Mouse (Mus musculus): Measurements from ENCODE around the gene Rhobtb3. TPM values are rescaled to one million over a fixed set of nuclear protein-coding genes. Genes with fewer than 3 reads are reported as not detected.
"Not testable (repeated sequence)": the region's sequence is repeated elsewhere in the genome, so short reads cannot be mapped to it uniquely, and the experiment has no call there.

Rhobtb3 gene
- total RNA-seq, 2 experiments from 2014 or later = 6.6 to 9.1 TPM

DNA sequence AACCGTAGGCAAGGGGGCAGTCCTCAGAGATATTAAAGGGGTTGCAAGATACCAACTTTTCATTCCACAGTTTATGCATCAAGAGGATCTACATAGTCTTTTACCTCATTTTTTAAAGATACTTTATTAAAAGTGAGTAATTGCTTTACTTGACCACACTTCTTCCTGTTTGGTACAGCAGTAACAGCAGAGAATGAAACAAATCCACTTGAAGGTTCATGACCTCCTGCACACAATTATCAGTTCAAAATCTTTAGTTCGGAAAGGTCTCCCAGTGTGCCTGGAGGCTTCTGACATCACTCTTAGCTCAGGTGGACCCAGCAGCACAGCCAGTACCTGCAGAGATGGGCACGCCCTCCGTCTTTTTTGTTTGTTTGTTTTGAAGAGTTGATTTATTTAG, 91.7 kb downstream of the Rhobtb3 start:
- no peak for ATAC-seq (replicated peaks; ENCODE audit: poor library complexity)

DNA sequence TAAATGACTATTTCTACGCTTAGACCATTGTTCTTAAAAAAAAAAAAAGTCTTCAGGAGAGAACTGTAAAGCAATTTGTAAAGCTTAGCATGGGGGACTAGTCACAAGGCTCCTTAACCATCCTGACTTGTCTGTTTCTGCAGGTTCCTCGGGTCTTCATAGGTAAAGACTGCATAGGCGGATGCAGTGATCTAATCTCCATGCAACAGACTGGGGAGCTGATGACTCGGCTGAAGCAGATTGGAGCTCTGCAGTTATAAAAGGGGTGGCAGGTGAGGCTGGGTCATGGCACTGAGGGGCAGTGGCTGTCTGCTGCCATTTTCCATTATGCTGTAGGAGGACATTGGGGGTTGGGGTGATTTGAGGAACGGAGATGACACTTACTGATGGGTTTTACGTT, 96.7 kb downstream of the Rhobtb3 start:
- ATAC-seq (replicated peaks; ENCODE audit: poor library complexity) = no peak

DNA sequence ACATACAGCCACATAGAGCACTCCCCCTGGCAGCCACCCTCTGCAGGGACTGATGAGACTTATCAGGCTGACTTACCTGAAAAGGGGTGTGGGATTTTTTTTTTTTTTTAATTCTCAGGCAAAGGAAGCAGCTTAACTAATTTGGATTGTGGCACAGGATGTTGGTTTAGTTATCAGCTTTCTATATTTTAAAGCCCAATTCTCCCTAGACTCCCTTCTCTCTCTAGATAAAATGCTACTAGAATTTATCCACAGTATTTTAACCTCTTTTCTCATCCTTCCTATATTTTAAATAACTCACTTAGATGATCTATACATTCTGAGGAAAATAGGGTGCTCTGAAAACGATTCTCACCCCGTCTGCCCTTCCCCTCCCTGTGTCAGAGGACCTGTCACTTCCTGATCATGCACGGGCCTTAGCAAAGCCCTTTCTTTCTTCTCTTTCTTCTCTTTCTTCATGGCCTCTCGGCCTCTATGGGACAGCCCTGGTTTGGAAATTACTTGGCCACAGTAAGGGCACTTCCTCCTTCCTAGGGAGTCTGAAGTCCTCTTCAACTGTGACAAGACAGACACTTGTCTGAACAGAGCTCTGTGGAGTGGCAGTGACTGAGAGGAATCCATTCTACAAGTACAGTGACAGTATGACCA, 98.1 kb downstream of the Rhobtb3 start:
- ATAC-seq (replicated peaks; ENCODE audit: poor library complexity) = peak; percentile 59

DNA sequence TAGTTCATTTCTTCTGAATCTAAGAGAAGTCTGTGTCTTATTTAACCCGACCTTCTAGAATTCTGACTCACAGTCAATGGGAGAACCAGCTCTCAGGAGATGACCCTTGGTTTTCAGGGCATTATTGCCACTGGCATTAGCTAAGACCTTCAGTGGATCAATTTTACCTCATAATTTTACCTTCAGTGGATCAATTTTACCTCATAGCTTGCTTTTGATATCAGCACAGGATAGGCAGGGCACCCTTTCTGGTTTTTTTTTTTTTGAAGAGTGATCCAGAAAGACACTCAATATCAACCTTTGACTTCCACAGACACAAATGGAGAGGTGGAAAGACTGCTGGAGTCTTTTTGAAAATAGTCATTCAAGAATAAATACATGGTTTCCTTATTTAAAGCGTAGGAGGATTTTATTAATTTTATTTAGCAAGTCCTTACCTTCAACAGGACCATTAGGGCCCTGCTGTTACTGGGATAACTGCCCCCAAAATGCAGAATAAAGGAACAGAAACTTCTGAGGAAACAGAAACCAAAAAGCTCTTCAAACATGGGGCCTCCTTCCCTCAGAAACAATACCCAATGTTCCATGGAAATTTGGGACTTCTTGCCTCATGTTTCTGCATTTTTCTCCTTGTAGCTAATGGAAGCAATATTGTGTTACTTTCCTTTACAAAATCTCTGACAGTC, 98.7 kb downstream of the Rhobtb3 start:
- ATAC-seq (replicated peaks; ENCODE audit: poor library complexity) = no peak; the same call in 1 of the 2 replicates

DNA sequence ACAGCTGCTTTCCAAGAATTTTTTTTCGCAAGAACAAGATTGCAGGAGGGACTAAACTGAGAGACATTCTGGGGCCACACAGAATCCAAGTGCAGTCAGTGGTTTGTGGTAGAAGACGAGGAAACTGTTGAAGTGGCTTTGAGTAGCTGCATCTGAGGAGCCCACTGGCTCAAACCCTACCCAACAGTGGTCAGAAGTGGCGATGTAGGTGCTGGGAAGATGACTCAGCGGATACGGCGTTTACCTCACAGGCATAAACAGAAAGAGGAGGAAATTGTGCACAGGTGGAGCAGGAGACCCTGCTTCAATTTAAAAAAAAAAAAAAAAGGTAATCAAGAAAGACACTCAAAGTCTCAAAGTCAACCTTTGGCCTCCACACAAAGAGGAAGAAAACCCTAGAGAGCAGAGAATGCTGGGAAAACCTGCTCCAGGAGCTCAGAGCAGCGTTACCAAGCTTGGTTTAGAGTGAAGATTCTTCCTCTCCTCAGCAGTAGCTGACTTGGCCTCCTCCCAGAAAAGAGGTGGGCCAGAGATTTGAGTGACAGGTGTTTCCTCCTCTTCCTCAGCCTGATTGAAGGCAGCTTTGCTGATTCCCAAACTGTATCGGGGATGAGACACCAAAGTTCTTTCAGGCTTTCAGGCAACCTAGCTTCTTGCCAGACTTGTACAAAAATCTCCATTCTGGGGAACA, 99.6 kb downstream of the Rhobtb3 start:
- peak; percentile 9; the same call in 1 of the 2 replicates for ATAC-seq (replicated peaks; ENCODE audit: poor library complexity)

DNA sequence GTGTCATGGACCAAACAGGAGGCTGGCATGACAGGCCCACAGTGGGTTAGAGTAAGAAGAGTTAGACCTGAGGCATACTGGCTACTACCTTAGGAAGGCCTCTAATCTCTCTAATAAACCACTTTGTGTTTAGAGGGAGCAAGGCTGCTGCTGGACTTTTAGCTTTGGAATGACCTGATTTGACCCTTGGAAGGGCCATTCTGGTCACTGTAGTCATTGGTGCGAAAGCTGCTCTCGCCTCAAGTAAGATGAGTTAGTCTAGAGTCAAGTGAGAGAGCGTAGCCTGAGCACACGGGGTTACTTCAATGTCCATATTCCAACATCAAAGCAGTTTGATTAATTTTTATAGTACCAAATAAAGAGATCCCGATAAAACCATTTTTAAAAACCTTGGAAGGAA, 100.4 kb downstream of the Rhobtb3 start:
- ATAC-seq (replicated peaks; ENCODE audit: poor library complexity) = no peak

DNA sequence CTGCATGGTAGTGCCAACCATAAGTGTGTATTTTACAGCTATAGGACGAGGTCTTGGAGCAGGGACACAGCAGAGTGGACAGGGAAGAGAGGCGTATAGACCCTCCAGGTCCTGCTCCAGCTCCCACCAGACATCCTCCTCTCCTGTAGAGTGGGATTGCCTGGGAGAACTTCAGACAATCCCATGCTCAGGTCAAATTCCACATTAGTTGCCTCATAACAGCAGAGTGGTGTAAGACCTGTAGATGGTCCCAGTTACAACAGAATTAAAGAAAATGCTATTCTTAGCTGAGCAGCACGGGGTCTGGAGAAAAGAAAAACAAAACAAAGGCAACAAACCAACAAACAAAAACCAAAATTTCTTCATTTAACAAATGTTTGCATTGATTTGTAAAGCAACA, 101.8 kb downstream of the Rhobtb3 start:
- ATAC-seq (replicated peaks; ENCODE audit: poor library complexity) = no peak

DNA sequence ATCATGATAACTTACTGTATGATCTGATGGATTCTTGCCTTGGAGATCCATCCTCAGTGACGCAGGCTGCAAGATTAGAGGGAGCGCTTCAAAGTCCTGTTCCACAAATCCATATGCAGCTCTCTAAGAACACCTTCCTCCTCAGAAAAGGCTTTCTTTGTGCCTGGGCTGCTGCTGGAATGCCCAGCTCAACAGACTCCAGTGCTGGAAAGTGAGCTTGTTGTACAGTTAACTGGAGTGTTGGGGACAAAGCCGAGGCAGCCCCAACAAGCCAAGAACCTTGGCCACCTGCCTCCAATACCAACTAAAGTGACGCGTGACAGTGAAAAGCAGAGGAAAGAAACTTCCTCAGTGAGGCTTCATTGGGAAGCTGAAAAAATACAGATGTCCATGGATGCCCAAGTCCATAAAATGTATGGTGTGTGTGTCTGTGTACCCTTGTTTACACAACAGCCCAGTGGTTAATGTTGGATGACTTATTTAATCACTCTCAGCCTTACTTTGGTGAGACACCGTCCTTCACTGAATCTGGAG, 102.9 kb downstream of the Rhobtb3 start:
- no peak for ATAC-seq (replicated peaks; ENCODE audit: poor library complexity)

DNA sequence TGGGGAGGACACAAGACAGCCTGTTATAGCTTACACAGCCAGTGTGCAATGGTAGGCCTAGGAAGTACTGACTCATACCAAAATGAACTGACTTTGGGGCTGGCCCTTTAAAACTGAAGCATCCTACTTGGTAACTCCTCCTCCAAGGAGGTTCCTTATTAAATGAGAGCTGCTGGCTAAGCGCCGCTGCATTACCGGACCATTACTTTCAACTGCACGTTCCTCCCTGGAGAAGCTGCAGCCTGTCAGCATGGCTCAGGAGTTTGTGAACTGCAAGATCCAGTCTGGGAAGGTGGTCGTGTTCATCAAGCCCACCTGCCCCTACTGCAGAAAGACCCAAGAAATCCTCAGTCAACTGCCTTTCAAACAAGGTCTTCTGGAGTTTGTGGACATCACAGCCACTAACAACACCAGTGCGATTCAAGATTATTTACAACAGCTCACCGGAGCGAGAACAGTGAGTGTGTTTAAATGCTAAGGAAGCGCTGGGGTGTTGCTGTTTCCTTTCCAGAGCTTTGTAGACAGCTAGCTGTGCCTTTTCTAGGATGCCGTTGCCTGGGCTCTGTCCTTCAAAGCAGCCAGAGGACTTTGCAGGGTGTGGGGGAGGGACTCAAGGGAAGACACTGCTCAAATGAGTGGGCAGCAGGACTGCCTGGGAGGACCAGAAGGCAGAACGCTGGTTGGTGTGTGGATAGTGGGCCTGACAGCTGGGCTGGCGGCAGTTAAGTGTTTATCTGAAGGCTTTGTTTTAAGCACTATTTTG, 103.8 kb downstream of the Rhobtb3 start, which contains the start of gene Glrx:
TSS of gene Glrx (plus strand) at position 150 of the 763 bp plus-strand sequence.
- peak; percentile 84 for ATAC-seq (replicated peaks; ENCODE audit: poor library complexity)

DNA sequence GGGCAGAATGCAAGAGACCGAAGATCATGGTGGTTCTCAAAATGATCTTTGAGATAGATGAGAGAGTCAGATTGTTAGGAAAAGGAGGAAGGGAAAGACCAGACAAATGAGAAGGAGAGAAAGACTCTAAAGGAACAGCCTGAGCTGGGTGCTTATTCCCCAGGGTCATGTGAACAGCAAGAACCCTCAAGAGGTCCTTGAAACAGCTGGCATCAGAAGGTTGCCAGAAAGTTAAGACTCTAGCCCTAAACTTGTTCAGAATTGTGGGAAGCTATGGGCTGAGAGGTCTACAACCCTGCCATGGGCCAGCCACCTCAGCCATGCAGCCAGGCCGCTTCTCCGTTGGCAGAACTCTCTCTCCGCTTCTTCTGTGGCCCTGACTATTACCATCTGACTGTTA, 105.2 kb downstream of the Rhobtb3 start:
- no peak for ATAC-seq (replicated peaks; ENCODE audit: poor library complexity)

DNA sequence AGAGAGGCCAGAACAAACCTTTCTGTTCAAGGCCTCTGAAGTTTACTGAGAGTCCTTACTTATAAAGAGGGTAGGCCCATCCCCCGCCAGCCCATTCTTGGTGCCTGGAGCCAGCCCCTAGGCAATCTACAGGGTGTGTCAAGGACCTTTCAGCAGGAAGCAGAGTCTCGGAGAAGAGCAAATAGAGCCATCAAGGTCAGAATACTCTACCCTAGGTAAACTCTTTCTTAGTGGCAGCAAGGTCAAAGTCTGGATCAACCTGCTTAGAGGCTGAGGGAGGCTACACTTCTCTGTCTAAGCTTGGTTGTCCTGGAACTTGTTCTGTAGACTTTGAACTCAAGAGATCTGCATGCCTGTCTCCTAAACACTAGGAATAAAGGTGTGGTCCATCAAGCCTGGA, 108.3 kb downstream of the Rhobtb3 start:
- no peak for ATAC-seq (replicated peaks; ENCODE audit: poor library complexity)

DNA sequence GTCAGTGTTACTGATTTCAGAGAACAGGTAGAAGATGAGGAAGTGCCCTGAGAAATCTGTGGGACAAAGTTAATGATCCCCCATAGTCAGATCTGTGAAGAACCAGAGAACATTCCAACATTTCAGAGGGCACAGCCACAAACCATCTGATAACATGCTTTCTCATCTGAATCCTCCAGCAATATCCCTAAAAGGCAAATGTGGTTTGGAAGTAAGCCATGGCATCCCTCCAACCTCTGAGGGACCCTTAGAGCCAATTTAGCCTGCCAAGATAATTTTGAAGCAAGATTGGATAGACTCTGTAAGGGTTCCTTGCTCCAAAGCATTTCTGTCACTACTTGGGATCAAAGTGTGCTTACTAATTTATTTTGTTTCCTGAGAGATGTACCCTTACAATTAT, 110.2 kb downstream of the Rhobtb3 start:
- ATAC-seq (replicated peaks; ENCODE audit: poor library complexity) = no peak

DNA sequence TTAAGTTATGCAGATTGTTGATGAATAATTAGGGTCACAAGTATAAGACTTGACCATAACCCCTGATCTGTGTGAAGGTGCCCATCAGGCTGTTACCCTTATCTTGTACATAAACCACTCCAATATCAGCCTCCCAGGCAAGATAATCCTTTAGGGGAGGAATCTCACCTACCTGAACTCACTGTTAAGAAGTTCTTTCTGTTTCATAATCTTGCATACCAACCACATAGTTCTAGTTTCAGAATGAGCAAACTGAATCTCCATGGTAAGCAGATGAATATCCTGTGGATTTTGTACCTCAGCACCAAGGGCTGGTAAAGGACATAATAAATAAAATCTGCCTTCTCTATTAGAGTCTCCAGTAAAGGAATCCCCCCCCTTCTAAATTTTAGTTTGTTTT, 111.0 kb downstream of the Rhobtb3 start:
- peak; percentile 61 for ATAC-seq (replicated peaks; ENCODE audit: poor library complexity)

DNA sequence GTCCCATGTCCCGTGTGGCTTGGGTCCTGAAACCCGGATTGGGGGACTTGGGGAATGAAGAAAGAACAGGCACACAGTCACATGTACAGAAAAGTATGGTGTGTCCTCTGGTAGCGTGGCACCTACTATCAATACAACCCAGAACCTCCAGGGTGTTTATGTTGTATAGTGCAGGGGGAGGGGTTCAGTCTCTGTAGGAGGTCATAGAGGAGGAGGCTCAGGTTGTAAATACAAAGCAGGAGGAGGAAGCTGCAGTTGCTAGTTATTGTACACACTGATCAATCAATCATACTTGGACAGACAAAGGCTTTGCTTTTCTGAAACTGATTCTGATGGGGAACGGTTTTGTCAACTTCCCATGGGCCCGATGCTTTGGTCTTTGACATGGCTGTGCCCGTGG, 112.0 kb downstream of the Rhobtb3 start:
- peak; percentile 35 for ATAC-seq (replicated peaks; ENCODE audit: poor library complexity)

DNA sequence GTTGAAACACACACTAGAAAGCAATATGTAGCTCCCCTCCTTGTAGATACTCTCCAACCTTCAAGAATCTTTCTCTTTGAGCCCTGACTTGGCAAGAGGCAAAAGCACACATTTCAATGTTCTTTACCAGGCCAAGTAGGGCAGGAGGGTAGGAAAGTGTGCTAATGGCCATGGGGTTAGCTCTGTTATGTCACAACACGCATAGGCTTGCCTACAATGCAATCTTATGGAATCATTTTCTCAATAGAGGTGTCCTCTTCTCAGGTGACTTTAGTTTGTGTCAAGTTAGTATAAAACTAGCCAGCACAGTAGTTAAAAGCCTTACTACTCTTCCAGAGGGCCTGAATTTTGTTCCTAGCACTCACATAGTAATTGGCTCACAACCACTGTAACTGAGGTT, 113.0 kb downstream of the Rhobtb3 start:
- peak; percentile 49 for ATAC-seq (replicated peaks; ENCODE audit: poor library complexity)

DNA sequence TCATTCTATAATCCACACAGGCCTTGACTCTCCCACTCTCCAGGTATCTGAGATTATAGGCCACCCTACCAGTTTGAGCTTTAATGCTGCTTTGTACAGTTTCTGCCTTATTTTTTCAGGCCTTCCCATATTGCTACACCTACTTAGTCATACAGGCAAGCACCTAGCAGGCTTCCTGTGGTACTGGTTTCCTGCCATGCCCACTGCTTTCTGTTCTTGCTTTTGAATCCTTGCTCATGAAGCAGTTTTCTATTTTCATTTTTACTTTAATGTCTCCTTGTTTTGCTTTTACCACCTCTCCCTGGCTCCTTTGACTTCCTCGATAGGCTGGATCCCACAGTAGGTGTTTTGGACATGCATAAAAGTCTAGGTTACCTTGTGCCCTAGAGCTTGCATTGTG, 118.3 kb downstream of the Rhobtb3 start:
- ATAC-seq (replicated peaks; ENCODE audit: poor library complexity) = peak; percentile 78

DNA sequence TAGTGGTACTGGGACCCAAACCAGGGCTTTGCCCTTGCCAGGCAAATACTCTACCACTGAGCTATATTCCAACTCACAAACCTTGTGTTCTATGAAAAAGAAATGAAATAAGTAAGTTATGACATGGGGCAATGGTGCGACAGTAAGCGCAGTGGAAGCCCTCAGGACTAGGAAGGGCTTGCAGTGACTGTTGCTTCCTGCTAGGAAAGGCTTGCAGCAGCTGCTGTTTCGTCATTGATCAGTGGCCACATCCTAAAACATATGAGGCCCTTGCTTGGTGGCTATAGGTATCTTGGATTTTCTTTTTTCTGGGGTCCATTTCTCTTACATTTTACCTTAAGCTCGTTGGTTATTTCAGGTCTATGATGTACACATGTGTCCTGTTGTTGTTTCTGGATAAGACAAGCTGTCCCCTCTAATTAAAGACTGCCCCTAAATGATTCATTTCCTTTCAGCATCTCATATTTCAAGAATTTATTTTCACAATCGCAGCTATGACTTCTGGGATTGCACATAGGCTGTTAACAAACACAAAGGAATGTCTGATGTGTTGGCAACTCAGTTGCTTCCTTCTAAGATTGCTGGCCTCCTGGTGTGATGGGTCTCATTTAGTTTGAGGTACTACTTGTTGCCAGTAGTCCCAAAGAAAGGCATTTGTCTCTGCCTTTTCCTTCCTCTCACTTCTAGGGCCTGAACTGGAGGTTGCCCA, 119.0 kb downstream of the Rhobtb3 start:
- peak; percentile 74 for ATAC-seq (replicated peaks; ENCODE audit: poor library complexity)

DNA sequence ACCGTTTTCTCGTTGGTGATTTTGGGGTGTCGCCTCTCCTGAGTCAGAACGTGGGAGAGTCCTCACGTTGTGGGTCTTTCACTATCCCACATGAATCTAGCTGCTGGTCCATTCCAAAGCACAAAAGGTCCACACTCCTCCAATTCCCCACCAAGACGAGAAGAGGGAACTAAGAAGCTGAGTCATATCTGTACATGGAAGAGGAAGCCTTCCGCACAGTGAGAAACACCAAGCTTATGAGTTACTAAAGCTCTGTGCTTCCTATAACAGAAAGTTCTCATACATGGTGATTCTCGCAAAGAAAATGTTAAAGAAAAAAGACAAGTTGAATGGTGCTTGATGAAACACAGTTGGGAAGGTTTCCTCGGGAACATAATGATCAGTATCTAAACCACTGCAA, 120.5 kb downstream of the Rhobtb3 start:
- peak; percentile 54 for ATAC-seq (replicated peaks; ENCODE audit: poor library complexity)

DNA sequence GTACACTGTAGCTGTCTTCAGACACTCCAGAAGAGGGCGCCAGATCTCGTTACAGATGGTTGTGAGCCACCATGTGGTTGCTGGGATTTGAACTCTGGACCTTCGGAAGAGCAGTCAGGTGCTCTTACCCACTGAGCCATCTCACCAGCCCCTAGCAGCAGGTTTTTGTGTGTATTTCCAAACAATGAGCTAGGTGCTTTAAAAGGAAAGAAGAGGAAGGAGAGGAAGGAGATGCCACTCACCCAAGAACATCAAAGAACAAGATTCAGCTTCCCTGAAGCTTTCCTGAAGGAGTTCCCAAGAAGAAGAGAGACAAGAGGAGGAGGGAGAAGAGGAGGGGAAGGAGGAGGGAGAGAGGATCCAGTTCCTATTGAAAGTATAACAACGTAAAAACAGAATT, 121.4 kb downstream of the Rhobtb3 start:
- not testable (repeated sequence) for ATAC-seq (replicated peaks; ENCODE audit: poor library complexity)

DNA sequence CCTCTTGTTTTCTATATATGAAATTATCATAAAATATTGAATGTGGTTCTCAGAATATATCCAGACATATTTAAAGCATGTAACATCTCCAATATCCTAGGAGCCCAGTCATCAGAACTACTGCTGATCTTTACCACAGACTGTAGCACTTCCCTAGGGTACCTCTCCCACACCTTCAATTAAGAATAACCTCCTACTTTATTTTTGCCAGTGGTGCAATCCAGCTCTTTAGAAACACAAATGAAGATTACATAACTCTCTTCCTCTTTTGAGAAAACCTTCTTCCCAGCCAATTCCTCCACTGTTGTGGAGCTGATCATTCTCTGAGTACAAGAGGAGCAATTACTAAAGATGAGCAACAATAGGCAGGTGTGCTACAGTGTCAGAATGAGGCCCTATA, 123.8 kb downstream of the Rhobtb3 start:
- peak; percentile 66 for ATAC-seq (replicated peaks; ENCODE audit: poor library complexity)

Data from megakaryocyte progenitor cell, adult 5-6 weeks (primary cell).